Mouse (Mus musculus) heart, postnatal 4 days (tissue): Measurements from ENCODE around the gene Rab9. TPM values are rescaled to one million over a fixed set of nuclear protein-coding genes. Genes with fewer than 3 reads are reported as not detected.
"Not testable (repeated sequence)": the region's sequence is repeated elsewhere in the genome, so short reads cannot be mapped to it uniquely, and the experiment has no call there.

ENCODE experiments used
- DNase-seq: peaks from one replicate; pipeline ENCODE4 v3.0.0; 2021
- total RNA-seq, 2 experiments: library from RNA; stranded (reverse); gene quantifications; 2 replicates each; pipeline ENCODE4 v1.2.3; 2021

Rab9 gene
- 10 to 100 TPM; 24.8 to 25.4 TPM for total RNA-seq

GRCm38 (mm10) chrX:166479365-166479983, at the start of gene Rab9:
Gene Rab9, minus strand, starts transcription at chrX:166479867.
- DNase-seq: peak; percentile 94

- no peak for DNase-seq
Measured at GRCm38 (mm10) chrX:166528126-166528525, 48.5 kb upstream of the Rab9 start.

- no peak for DNase-seq
Measured at GRCm38 (mm10) chrX:166525637-166526315, 46.1 kb upstream of the Rab9 start.

GRCm38 (mm10) chrX:166520782-166521181, 41.1 kb upstream of the Rab9 start:
- DNase-seq: no peak

- peak; percentile 21 for DNase-seq
Measured at GRCm38 (mm10) chrX:166518345-166518744, 38.7 kb upstream of the Rab9 start, which contains the start of gene Tceanc. Gene Tceanc, minus strand, starts transcription at chrX:166518567.

GRCm38 (mm10) chrX:166516631-166517030, 37.0 kb upstream of the Rab9 start:
- DNase-seq: no peak

GRCm38 (mm10) chrX:166515923-166516322, 36.3 kb upstream of the Rab9 start:
- DNase-seq: no peak

GRCm38 (mm10) chrX:166514035-166514434, 34.4 kb upstream of the Rab9 start:
- not testable (repeated sequence) for DNase-seq

GRCm38 (mm10) chrX:166512071-166512470, 32.4 kb upstream of the Rab9 start:
- DNase-seq: no peak

GRCm38 (mm10) chrX:166511107-166511506, 31.4 kb upstream of the Rab9 start:
- no peak for DNase-seq

- peak; percentile 95 for DNase-seq
Measured at GRCm38 (mm10) chrX:166509761-166510738, 30.4 kb upstream of the Rab9 start.

GRCm38 (mm10) chrX:166504421-166504820, 24.8 kb upstream of the Rab9 start:
- no peak for DNase-seq

- DNase-seq: no peak
Measured at GRCm38 (mm10) chrX:166499496-166500190, 20.0 kb upstream of the Rab9 start.

GRCm38 (mm10) chrX:166497771-166498170, 18.1 kb upstream of the Rab9 start:
- no peak for DNase-seq

GRCm38 (mm10) chrX:166495052-166495451, 15.4 kb upstream of the Rab9 start:
- DNase-seq: no peak

- DNase-seq: peak; percentile 5
Measured at GRCm38 (mm10) chrX:166478631-166479364, 869 bp downstream of the Rab9 start.

- DNase-seq: no peak
Measured at GRCm38 (mm10) chrX:166477393-166477792, 2.3 kb downstream of the Rab9 start.

- no peak for DNase-seq
Measured at GRCm38 (mm10) chrX:166472612-166473011, 7.1 kb downstream of the Rab9 start.

- no peak for DNase-seq
Measured at GRCm38 (mm10) chrX:166468321-166468720, 11.3 kb downstream of the Rab9 start.

- no peak for DNase-seq
Measured at GRCm38 (mm10) chrX:166455525-166455924, 24.1 kb downstream of the Rab9 start.

GRCm38 (mm10) chrX:166454331-166454730, 25.3 kb downstream of the Rab9 start:
- DNase-seq: no peak

- DNase-seq: no peak
Measured at GRCm38 (mm10) chrX:166453532-166453931, 26.1 kb downstream of the Rab9 start.
